Mouse (Mus musculus) CH12.LX (cell line): Measurements from ENCODE around the gene H2-M10.2. TPM values are rescaled to one million over a fixed set of nuclear protein-coding genes. Genes with fewer than 3 reads are reported as not detected.
"Not testable (repeated sequence)": the region's sequence is repeated elsewhere in the genome, so short reads cannot be mapped to it uniquely, and the experiment has no call there.

Experiments
- DNase-seq: peaks from one replicate; pipeline ENCODE4 v3.0.0-alpha.2; 2013; ENCODE audit errors: extremely low read depth
- H3K27ac ChIP-seq: 2 replicates; pipeline ENCODE4 v1.5.1; 2012; ENCODE audit warnings: low read depth, mild to moderate bottlenecking, control low read depth, moderate library complexity; ENCODE audit not compliant: insufficient read depth
- H3K27me3 ChIP-seq: replicated peaks from 2 replicates; pipeline ENCODE3; 2012; ENCODE audit warnings: inconsistent platforms
- H3K36me3 ChIP-seq, 2 experiments: replicated peaks in 1 of 2; 2 replicates each; pipeline versions ENCODE3 to v1.6.1; 2012; ENCODE audit warnings: inconsistent platforms in 1 of 2, low read length in 1 of 2, mild to moderate bottlenecking in 1 of 2, mixed read lengths in 1 of 2, moderate library complexity in 1 of 2; ENCODE audit not compliant: control insufficient read depth in 1 of 2, insufficient read depth in 1 of 2
- H3K4me1 ChIP-seq, 2 experiments: 2 replicates each; pipeline ENCODE4 v1.6.1; 2012; ENCODE audit warnings: inconsistent platforms in 1 of 2, moderate library complexity in 1 of 2; ENCODE audit not compliant: insufficient read depth in 2 of 2, control insufficient read depth in 1 of 2
- H3K4me2 ChIP-seq: 2 replicates; pipeline ENCODE4 v1.6.1; 2012; ENCODE audit warnings: low read depth, mild to moderate bottlenecking, control low read depth; ENCODE audit not compliant: poor library complexity, insufficient read depth, severe bottlenecking
- H3K4me3 ChIP-seq, 3 experiments: fragments of 150-350 bp in 1 of 3; sonication (generic) in 1 of 3; replicated peaks in 1 of 3; 2 replicates each; pipeline versions ENCODE3 to v1.5.1; 2011 to 2012; ENCODE audit warnings: low read depth in 2 of 3, low read length in 2 of 3, mild to moderate bottlenecking in 2 of 3, moderate library complexity in 2 of 3, control low read depth in 1 of 3, improper control_type of control experiment in 1 of 3, inconsistent platforms in 1 of 3, mixed read lengths in 1 of 3; ENCODE audit not compliant: poor library complexity in 1 of 3
- H3K79me2 ChIP-seq: replicated peaks from 2 replicates; pipeline ENCODE4 v1.6.1; 2012; ENCODE audit warnings: mild to moderate bottlenecking, moderate library complexity; ENCODE audit not compliant: control insufficient read depth, poor library complexity, insufficient read depth, severe bottlenecking; ENCODE audit errors: extremely low read depth
- H3K9ac ChIP-seq: 2 replicates; pipeline ENCODE4 v1.6.1; 2012; ENCODE audit warnings: low read depth, mild to moderate bottlenecking, control low read depth, moderate library complexity; ENCODE audit not compliant: insufficient read depth
- H3K9me3 ChIP-seq: replicated peaks from 2 replicates; pipeline ENCODE3; 2012; ENCODE audit warnings: low read length, inconsistent platforms, mixed read lengths
- BHLHE40 ChIP-seq: IDR thresholded peaks from 2 replicates; pipeline ENCODE4 v1.6.1; 2011; ENCODE audit warnings: mild to moderate bottlenecking, low read depth, low read length, improper control_type of control experiment
- CHD1 ChIP-seq: IDR thresholded peaks from 2 replicates; pipeline ENCODE4 v1.6.1; 2012; ENCODE audit warnings: low read depth, low read length, improper control_type of control experiment, inconsistent platforms
- EP300 ChIP-seq: IDR thresholded peaks from 2 replicates; pipeline ENCODE4 v1.6.1; 2011; ENCODE audit warnings: low read length, improper control_type of control experiment
- GABPA ChIP-seq: IDR thresholded peaks from 2 replicates; pipeline ENCODE4 v1.6.1; 2012; ENCODE audit warnings: low read depth, low read length, improper control_type of control experiment, inconsistent platforms; ENCODE audit not compliant: insufficient replicate concordance
- HCFC1 ChIP-seq: IDR thresholded peaks from 2 replicates; pipeline ENCODE4 v1.6.1; 2012; ENCODE audit warnings: low read depth, mild to moderate bottlenecking, inconsistent platforms, low read length, improper control_type of control experiment
- IRF4 ChIP-seq: IDR thresholded peaks from 2 replicates; pipeline ENCODE4 v1.6.1; 2014; ENCODE audit warnings: low read depth, mild to moderate bottlenecking, inconsistent platforms, low read length, improper control_type of control experiment
- JUN ChIP-seq: IDR thresholded peaks from 2 replicates; pipeline ENCODE4 v1.6.1; 2011; ENCODE audit warnings: low read depth, mild to moderate bottlenecking, low read length, improper control_type of control experiment, moderate library complexity; ENCODE audit not compliant: insufficient read depth
- JUND ChIP-seq: conservative IDR thresholded peaks from 2 replicates; pipeline ENCODE4 v1.6.1; 2011; ENCODE audit warnings: low read depth, low read length, improper control_type of control experiment
- MAFK ChIP-seq: IDR thresholded peaks from 2 replicates; pipeline ENCODE4 v1.6.1; 2011; ENCODE audit warnings: low read length, improper control_type of control experiment; ENCODE audit not compliant: insufficient replicate concordance
- MAZ ChIP-seq: IDR thresholded peaks from 2 replicates; pipeline ENCODE4 v1.6.1; 2012; ENCODE audit warnings: low read depth, mild to moderate bottlenecking, inconsistent platforms, low read length, improper control_type of control experiment, moderate library complexity
- MEF2A ChIP-seq: IDR thresholded peaks from 2 replicates; pipeline ENCODE4 v1.6.1; 2014; ENCODE audit warnings: low read depth, mild to moderate bottlenecking, inconsistent platforms, low read length, improper control_type of control experiment, borderline replicate concordance
- MXI1 ChIP-seq: IDR thresholded peaks from 2 replicates; pipeline ENCODE4 v1.6.1; 2011; ENCODE audit warnings: mild to moderate bottlenecking, low read depth, low read length, improper control_type of control experiment
- MYC ChIP-seq: IDR thresholded peaks from 2 replicates; pipeline ENCODE4 v1.6.1; 2011; ENCODE audit warnings: low read depth, mild to moderate bottlenecking, improper control_type of control experiment, low read length
- NELFE ChIP-seq: IDR thresholded peaks from 2 replicates; pipeline ENCODE4 v1.6.1; 2011; ENCODE audit warnings: low read depth, low read length, improper control_type of control experiment
- POLR2A ChIP-seq: IDR thresholded peaks from 2 replicates; pipeline ENCODE4 v1.6.1; 2011; ENCODE audit warnings: low read depth, mild to moderate bottlenecking, improper control_type of control experiment, low read length
- POLR2AphosphoS2 ChIP-seq: IDR thresholded peaks from 2 replicates; pipeline ENCODE4 v1.6.1; 2011; ENCODE audit warnings: low read depth, low read length, improper control_type of control experiment
- RCOR1 ChIP-seq: conservative IDR thresholded peaks from 2 replicates; pipeline ENCODE4 v1.6.1; 2012; ENCODE audit warnings: low read depth, mild to moderate bottlenecking, inconsistent platforms, low read length, improper control_type of control experiment
- SMC3 ChIP-seq: IDR thresholded peaks from 2 replicates; pipeline ENCODE4 v1.6.1; 2011; ENCODE audit warnings: low read depth, low read length, improper control_type of control experiment
- TCF12 ChIP-seq: IDR thresholded peaks from 2 replicates; pipeline ENCODE4 v1.6.1; 2014; ENCODE audit warnings: low read depth, mild to moderate bottlenecking, inconsistent platforms, low read length, improper control_type of control experiment
- UBTF ChIP-seq: IDR thresholded peaks from 2 replicates; pipeline ENCODE4 v1.6.1; 2012; ENCODE audit warnings: low read depth, mild to moderate bottlenecking, inconsistent platforms, low read length, improper control_type of control experiment, moderate library complexity
- USF2 ChIP-seq: conservative IDR thresholded peaks from 2 replicates; pipeline ENCODE4 v1.6.1; 2011; ENCODE audit warnings: low read depth, low read length, improper control_type of control experiment
- ZMIZ1 ChIP-seq: IDR thresholded peaks from 2 replicates; pipeline ENCODE4 v1.6.1; 2012; ENCODE audit warnings: low read depth, mild to moderate bottlenecking, inconsistent platforms, low read length, improper control_type of control experiment
- ZNF384 ChIP-seq: IDR thresholded peaks from 2 replicates; pipeline ENCODE4 v1.6.1; 2012; ENCODE audit warnings: low read depth, low read length, improper control_type of control experiment, inconsistent platforms
- dilution Hi-C: fragments of 300-500 bp; cut with MboI; formaldehyde crosslinking; loops from 2 replicates; pipeline ENCODE4 v1.14.3; 2020; ENCODE audit warnings: low sequenced_read_pairs; ENCODE audit not compliant: extremely low pct_unique_long_range_greater_than_20kb, extremely low pct_ligation_motif_present
- in situ Hi-C: fragments of 300-500 bp; cut with MboI; formaldehyde crosslinking; loops from 3 replicates; pipeline ENCODE4 v1.14.3; 2019; ENCODE audit warnings: low sequenced_read_pairs, low pct_ligation_motif_present, low pct_unique_long_range_greater_than_20kb, mixed read lengths
- polyA plus RNA-seq: library from polyadenylated mRNA; unstranded; fragments of >175 nt; gene quantifications from 2 replicates; pipeline ENCODE4 v1.2.1, GENCODE M21; 2012; ENCODE audit warnings: low read depth; ENCODE audit not compliant: insufficient read length
- total RNA-seq, 2 experiments: library from RNA; depleted of rRNA; stranded (reverse); fragments of 300-350 nt in 1 of 2; fragments of >200 nt in 1 of 2; gene quantifications; 2 replicates each; pipeline ENCODE4 v1.2.3; 2012 to 2014

Gene H2-M10.2
- total and polyA plus RNA-seq, 3 experiments, result 6.0 TPM; not detected in 2

GRCm38 (mm10) chr17:36314511-36314910 lies 28.2 kb upstream of the H2-M10.2 start:
- TF ChIP-seq CHD1 (no peak), IRF4 (peak; percentile 32; the same call in 1 of the 2 replicates), MXI1 (peak; percentile 100), MAZ (peak; percentile 95), ZNF384 (peak; percentile 99), UBTF (no peak), JUND (no peak), MAFK (peak; percentile 79; the same call in 1 of the 2 replicates), USF2 (no peak)
- dilution Hi-C loops, result no loop called here
- Histone ChIP-seq H3K4me2 (peak overlapping the region; percentile 42; the same call in 1 of the 2 replicates), H3K4me1 (0 out of 4 replicates have a peak, but pooled peaks cover 0 to 4% of the 10 kb centered on the region in 2 experiments), H3K27ac (no peak overlapping the region), H3K9ac (peak overlapping the region; percentile 85), H3K36me3 (peaks cover 0 to 2% of the 10 kb centered on the region in 2 experiments), H3K4me3 (peak overlapping the region in 2 of 3 experiments; percentile 58 to 77), H3K79me2 (no peaks in the 10 kb centered on the region), H3K27me3 (peaks cover 25% of the 10 kb centered on the region), H3K9me3 (no peaks in the 10 kb centered on the region)
- in situ Hi-C loops, result no loop called here
- DNase-seq, result peak; percentile 31

GRCm38 (mm10) chr17:36309293-36309692 lies 23.0 kb upstream of the H2-M10.2 start:
- Histone ChIP-seq H3K4me2 (no peak overlapping the region), H3K27me3 (peaks cover 2% of the 10 kb centered on the region), H3K79me2 (no peaks in the 10 kb centered on the region), H3K27ac (no peak overlapping the region), H3K36me3 (no peaks in the 10 kb centered on the region)
- dilution Hi-C loops, result no loop called here
- in situ Hi-C loops, result no loop called here
- no peak for DNase-seq
- no peak for TF ChIP-seq BHLHE40
- TF ChIP-seq POLR2A, result no peak
- no peak for TF ChIP-seq NELFE
- TF ChIP-seq ZMIZ1, result no peak
- TF ChIP-seq MEF2A, result no peak
- no peak for TF ChIP-seq JUN
- no peak for TF ChIP-seq UBTF
- no peak for TF ChIP-seq MAZ
- TF ChIP-seq POLR2AphosphoS2, result no peak
- no peak for TF ChIP-seq IRF4
- TF ChIP-seq MXI1, result no peak
- no peak for TF ChIP-seq SMC3
- no peak for TF ChIP-seq MYC
- TF ChIP-seq EP300, result no peak
- no peak for TF ChIP-seq TCF12
- TF ChIP-seq CHD1, result no peak
- TF ChIP-seq GABPA, result no peak
- TF ChIP-seq RCOR1, result no peak
- TF ChIP-seq HCFC1, result no peak
- no peak for TF ChIP-seq MAFK
- TF ChIP-seq, all 38 proteins: peak for 0
- Histone ChIP-seq H3K4me3 (no peak overlapping the region), H3K9me3 (no peaks in the 10 kb centered on the region), H3K4me1 (no peaks in the 10 kb centered on the region), H3K9ac (no peak overlapping the region)

GRCm38 (mm10) chr17:36308855-36309254 lies 22.6 kb upstream of the H2-M10.2 start:
- H3K27ac ChIP-seq, H3K4me2 ChIP-seq, H3K9me3 ChIP-seq, dilution Hi-C loops, H3K79me2 ChIP-seq, H3K9ac ChIP-seq, in situ Hi-C loops, H3K27me3 ChIP-seq, H3K4me3 ChIP-seq, H3K36me3 ChIP-seq, H3K4me1 ChIP-seq: not testable (repeated sequence)
- peak; percentile 60 for DNase-seq
